Mouse (Mus musculus): ENCODE results near the gene Gabrp. TPM values are rescaled to one million over a fixed set of nuclear protein-coding genes. Genes with fewer than 3 reads are reported as not detected.

The Gabrp gene
- total RNA-seq, 2 experiments from 2014 or later: not detected

DNA sequence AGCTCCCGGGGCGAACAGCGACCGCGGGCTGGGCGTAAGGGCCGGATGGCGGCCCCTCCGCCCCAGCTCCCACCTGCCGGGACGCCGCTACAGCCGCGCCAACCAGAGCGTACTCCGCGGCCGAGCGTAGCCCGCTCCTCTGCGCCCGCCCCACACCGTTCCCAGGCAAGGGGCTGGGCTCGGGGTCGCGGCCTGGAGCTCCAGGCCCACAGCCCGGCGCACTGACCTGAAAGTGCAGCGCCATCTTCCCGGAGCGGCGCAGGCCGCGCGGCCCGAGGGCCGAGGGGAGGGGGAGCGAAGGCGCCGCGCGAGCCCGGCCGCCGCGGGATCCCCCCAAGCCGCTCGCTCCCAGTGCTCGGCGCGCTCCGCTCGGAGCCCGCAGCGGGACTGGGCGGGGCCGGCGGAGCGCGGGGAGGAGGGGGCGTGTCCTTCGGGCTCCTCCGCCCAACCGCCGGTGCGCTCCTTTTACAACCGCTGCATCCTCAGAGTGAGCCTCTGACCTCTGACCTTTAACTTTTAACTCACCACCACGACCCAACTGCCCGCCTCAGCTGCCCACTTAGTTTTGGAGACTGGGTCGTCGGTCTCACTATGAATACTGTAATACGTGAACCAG lies 65.3 kb downstream of the Gabrp start, which contains the start of gene Ranbp17:
TSS of gene Ranbp17 (minus strand) at position 371 of the 616 bp plus-strand sequence.
- peak; percentile 12 to 21 for DNase-seq

DNA sequence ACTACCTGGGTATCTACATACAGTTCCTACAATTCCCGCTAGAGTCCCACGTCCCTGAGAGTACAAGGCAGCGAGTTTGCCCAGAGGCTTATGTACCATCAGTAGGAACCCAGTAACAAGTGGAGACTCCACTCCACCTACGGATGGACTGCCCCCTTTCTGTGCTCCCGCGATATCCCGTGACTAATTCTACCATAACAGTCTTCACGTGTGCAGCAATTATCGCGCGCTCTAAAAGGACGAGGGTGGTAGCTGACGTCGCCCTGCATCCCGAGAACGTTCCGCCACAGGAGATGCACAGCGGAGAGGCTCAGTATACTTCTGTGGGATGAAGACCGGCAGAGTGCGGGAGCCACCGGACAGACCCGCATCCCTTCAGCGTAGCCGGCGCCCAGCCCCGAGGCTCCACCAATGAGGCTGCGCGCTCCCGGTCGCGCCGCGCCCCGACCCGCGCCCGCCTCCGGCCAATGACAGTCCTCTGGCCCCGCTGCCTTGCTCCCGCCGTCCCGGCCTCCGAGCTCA lies 65.8 kb downstream of the Gabrp start:
- DNase-seq: peak; percentile 42 to 58

DNA sequence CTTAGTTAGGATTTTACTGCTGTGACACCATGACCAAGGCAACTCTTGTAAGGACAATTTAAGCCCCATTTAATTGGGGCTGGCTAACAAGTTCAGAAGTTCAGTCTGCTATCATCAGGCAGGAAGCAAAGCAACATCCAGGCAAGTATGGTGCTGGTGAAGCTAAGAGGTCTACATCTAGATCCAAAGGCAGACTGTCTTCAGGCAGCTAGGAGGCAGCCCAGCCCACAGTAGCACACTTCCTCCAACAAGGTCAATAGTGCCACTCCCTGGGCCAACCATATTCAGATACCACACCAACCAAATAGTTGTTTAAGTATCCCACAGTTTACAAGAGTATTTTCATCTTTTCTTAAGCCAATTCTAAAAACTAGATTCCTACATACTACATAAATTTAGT lies 69.4 kb downstream of the Gabrp start:
- DNase-seq: no peak

Other genes with a start within 250 kb of the Gabrp start
- gene Ranbp17, start 65.2 kb downstream of the Gabrp start, total RNA-seq (2021): 1 to 10 TPM; 7.6 to 7.7 TPM
- gene D130052B06Rik, start 20.3 kb upstream of the Gabrp start, total RNA-seq (2021): not detected